Mouse (Mus musculus): Measurements from ENCODE around the gene Fcrl5. TPM values are rescaled to one million over a fixed set of nuclear protein-coding genes. Genes with fewer than 3 reads are reported as not detected.

Fcrl5 gene
- polyA plus RNA-seq, 1 experiment: not detected

DNA sequence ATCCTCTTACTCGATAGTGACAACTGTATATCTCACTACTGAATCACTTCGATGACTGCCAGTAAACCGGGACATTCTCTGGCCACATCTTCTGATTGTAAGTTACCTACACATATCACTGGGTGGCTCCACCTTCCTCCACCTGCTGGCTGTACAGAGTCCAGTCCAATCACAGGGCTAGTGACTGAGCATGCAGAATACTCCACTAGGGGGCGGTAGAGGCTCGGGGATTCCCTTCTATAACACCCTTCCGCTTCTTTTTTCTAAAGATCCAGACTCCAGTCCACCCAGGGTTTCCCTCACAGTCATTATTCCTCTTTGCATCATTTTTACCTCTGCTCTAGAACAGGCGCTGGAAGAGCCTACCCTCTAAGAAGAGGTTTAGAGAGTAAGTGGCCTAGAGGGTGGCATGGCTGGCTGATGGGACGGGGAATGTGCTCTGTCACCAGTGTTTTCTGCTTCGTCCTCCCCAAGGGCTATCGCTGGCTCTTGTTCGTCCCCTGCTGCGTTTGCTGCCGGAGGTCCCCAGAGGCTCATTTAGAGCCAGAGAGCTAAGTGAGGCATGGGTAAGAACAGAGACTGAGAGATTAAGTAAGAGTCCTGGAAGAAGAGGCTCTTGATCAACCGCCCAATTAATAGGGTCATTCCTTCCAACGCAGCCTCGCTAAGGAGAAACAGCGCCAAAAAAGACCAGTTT lies 72.8 kb downstream of the Fcrl5 start:
- no peak for TF ChIP-seq POLR2A (IDR thresholded peaks at IDR 0.05; ENCODE audit: extremely low read depth, insufficient read depth, low read length)
- TF ChIP-seq CTCF (IDR thresholded peaks at IDR 0.05; ENCODE audit: extremely low read depth, insufficient read depth, low read length): peak; percentile 93
- H3K4me3 ChIP-seq (ENCODE audit: insufficient read depth, low read length): no peak overlapping the region
- no peak overlapping the region for H3K27ac ChIP-seq (ENCODE audit: insufficient read depth, low read length)
- no peaks in the 10 kb centered on the region for H3K4me1 ChIP-seq (ENCODE audit: control insufficient read depth, insufficient read depth, low read length)

DNA sequence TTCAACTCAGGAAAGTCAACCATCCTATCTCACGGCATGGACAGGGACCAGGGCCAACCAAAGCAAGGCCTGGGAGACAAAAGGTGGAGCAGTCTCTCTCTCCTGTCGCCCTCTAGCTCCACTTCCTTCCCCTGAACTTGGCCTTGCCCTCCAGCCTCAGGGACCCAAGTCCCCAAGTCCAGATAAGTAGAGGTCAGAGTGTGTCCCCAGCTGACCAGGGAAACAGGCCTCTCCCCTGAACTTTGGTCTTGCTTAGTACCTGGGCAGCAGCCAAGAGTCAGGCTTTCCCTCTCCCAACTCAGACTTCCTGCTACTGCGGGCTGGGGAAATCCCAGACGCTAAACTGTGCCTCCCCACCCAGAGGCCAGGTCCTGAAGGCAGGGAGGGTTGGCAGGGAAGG lies 73.5 kb downstream of the Fcrl5 start:
- TF ChIP-seq CTCF (IDR thresholded peaks at IDR 0.05; ENCODE audit: extremely low read depth, insufficient read depth, low read length): no peak
- no peak for TF ChIP-seq POLR2A (IDR thresholded peaks at IDR 0.05; ENCODE audit: extremely low read depth, insufficient read depth, low read length)
- no peak overlapping the region for H3K27ac ChIP-seq (ENCODE audit: insufficient read depth, low read length)
- no peak overlapping the region for H3K4me3 ChIP-seq (ENCODE audit: insufficient read depth, low read length)
- H3K4me1 ChIP-seq (ENCODE audit: control insufficient read depth, insufficient read depth, low read length): no peaks in the 10 kb centered on the region

DNA sequence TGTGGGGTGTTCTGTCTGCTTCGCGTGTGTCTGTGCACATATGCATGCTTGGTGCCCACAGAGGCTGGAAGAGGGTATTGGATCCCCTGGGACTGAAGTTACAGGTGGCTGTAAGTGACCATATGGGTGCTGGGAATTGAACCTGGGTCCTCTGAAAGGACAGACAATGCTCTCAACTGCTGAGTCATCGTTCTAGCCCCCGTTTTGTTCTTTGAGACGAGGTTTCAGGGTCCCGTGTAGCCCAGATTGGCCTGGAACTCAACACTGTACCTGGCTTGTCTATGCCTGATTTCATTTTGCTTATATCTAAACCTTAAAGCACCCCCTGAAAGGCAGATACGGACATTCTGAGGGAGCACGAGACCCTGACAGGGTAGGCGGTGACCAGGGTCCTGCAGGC lies 75.3 kb downstream of the Fcrl5 start:
- no peaks in the 10 kb centered on the region for H3K4me1 ChIP-seq (ENCODE audit: control insufficient read depth, insufficient read depth, low read length)

DNA sequence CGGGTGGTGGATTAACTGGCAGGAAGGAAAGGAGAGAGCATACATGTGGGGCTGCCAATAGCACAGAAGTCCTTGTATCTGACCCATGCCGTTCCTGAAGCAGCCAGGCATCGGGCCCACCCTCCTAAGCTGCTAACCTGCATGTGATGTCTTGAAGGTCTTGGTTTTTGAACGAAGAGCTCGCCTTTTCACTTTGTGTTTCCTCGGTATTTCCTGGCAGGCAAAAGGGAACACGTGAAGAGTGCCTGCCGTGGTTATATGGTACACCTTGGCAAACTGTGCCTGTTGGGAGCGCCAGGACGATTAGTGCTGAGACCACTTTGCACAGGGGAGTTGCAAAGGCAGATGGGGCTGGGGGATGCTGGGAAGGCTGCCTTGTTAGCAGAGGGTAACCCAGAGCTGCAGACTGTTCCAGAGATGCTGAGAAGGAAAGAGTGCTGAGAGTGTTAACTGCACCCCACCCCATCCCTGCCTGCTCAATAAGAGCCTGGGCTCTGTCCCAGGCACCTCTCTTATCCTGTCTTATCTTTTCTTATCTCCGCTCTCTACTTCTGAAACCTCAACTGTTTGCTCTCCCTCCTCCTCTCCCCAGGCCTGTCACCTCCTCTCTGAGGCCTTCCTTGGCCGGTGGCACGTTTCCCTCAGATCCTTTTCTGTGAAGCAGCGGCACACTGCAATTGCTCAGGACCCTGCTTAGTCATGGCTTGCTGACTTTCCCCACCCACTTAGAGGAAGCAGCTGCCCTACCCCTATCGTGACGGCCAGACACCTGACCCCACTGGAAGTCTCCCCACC lies 76.6 kb downstream of the Fcrl5 start:
- Histone ChIP-seq H3K27ac (ENCODE audit: insufficient read depth, low read length) (no peak overlapping the region), H3K4me3 (ENCODE audit: insufficient read depth, low read length) (no peak overlapping the region), H3K4me1 (ENCODE audit: control insufficient read depth, insufficient read depth, low read length) (no peaks in the 10 kb centered on the region)
- no peak for TF ChIP-seq POLR2A (IDR thresholded peaks at IDR 0.05; ENCODE audit: extremely low read depth, insufficient read depth, low read length)
- TF ChIP-seq CTCF (IDR thresholded peaks at IDR 0.05; ENCODE audit: extremely low read depth, insufficient read depth, low read length): no peak

More for the DNA sequence above, 75.3 kb downstream of the Fcrl5 start:
- Histone ChIP-seq H3K27ac (ENCODE audit: insufficient read depth, low read length) (no peak overlapping the region), H3K4me3 (ENCODE audit: insufficient read depth, low read length) (no peak overlapping the region)
- TF ChIP-seq POLR2A (IDR thresholded peaks at IDR 0.05; ENCODE audit: extremely low read depth, insufficient read depth, low read length) (no peak), CTCF (IDR thresholded peaks at IDR 0.05; ENCODE audit: extremely low read depth, insufficient read depth, low read length) (no peak)

DNA sequence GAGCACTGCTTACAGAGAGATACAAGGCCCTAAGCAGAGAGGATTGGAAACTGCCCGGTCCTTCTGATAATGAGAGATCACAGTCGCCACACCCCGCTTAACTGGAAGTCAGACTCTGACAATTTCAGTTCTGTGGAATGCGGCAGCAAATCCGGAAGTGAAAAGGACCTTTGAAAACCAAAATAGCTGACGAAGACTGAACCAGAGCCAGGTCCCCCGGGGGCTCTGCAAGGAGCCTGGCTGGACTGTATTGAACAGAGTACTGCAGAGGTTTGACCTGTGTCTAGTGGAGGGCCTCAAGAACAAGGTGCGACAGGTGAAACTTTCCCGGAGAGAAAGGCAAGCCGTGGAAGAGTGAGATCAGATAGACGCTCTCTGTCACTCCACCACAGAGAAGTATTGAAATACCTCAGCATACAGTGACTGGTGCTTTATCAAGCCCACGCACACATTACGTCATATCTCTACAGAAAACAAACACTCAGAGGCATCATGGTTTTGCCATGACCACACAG lies 80.1 kb downstream of the Fcrl5 start:
- Histone ChIP-seq H3K27ac (ENCODE audit: insufficient read depth, low read length) (no peak overlapping the region), H3K4me1 (ENCODE audit: control insufficient read depth, insufficient read depth, low read length) (no peaks in the 10 kb centered on the region), H3K4me3 (ENCODE audit: insufficient read depth, low read length) (no peak overlapping the region)
- TF ChIP-seq POLR2A (IDR thresholded peaks at IDR 0.05; ENCODE audit: extremely low read depth, insufficient read depth, low read length): no peak
- no peak for TF ChIP-seq CTCF (IDR thresholded peaks at IDR 0.05; ENCODE audit: extremely low read depth, insufficient read depth, low read length)

DNA sequence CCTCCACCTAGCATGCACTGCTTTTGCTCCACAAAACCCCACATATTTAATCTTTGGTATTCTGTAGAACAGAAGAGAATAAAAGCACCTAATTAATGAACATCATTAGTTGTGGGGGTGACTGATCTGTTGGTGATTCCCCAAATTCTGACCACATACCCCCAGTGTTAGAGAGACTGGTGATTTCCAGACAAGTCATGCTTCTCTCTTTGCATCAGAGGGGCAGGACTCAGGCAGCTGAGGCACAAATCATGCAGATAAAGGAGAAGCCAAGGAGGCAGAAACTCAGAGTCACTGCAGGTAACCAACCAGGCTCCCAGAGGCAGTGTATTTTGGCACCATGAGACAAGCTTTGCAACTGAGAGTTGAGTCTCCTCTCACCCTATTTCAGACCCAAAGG lies 82.9 kb downstream of the Fcrl5 start:
- Histone ChIP-seq H3K4me1 (ENCODE audit: control insufficient read depth, insufficient read depth, low read length) (no peaks in the 10 kb centered on the region), H3K4me3 (ENCODE audit: insufficient read depth, low read length) (no peak overlapping the region), H3K27ac (ENCODE audit: insufficient read depth, low read length) (no peak overlapping the region)
- TF ChIP-seq POLR2A (IDR thresholded peaks at IDR 0.05; ENCODE audit: extremely low read depth, insufficient read depth, low read length) (no peak), CTCF (IDR thresholded peaks at IDR 0.05; ENCODE audit: extremely low read depth, insufficient read depth, low read length) (no peak)

DNA sequence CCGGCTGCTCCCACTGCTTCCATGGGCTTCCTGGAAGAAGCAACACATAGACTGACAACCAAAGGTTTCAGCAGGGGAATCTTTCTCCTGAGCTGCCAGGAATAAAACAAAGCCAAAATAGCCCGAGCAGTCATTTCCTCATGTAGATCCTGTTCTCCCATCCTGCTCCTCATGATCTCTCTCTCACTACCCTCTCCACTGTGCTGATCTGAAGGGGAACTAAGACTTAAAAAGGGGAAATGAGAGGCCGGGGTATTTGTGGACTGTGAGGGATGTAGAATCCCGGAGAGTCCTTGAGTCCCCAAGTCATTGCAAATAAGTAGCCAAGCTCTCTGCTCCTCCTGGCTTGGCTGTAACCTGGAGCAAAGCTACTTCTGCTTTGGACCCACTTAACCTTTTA lies 85.6 kb downstream of the Fcrl5 start:
- Histone ChIP-seq H3K4me3 (ENCODE audit: insufficient read depth, low read length) (no peak overlapping the region), H3K27ac (ENCODE audit: insufficient read depth, low read length) (no peak overlapping the region), H3K4me1 (ENCODE audit: control insufficient read depth, insufficient read depth, low read length) (peaks cover 2% of the 10 kb centered on the region; the same call in 1 of the 2 replicates)
- TF ChIP-seq POLR2A (IDR thresholded peaks at IDR 0.05; ENCODE audit: extremely low read depth, insufficient read depth, low read length): no peak
- TF ChIP-seq CTCF (IDR thresholded peaks at IDR 0.05; ENCODE audit: extremely low read depth, insufficient read depth, low read length): no peak

DNA sequence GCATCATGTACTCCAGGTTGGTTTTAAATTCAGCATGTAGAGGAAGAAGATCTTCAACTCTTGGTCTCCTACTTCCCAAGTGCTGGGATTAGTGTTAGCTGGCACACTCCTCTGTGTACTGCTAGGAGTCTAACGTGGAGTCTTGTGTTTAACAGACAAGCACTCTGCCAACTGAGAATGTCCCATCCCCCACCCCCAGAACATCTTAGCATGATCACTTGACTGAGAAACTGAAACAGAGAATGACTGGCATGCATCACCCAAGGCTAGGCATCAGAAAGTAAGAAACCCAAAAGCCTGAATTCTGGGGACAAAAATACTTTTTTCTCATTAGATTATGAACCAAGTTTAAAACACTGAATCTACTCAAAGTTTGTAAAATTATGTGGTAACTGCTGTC lies 86.3 kb downstream of the Fcrl5 start:
- no peak overlapping the region for H3K4me3 ChIP-seq (ENCODE audit: insufficient read depth, low read length)
- H3K4me1 ChIP-seq (ENCODE audit: control insufficient read depth, insufficient read depth, low read length): peaks cover 4% of the 10 kb centered on the region; the same call in 1 of the 2 replicates
- no peak overlapping the region for H3K27ac ChIP-seq (ENCODE audit: insufficient read depth, low read length)
- no peak for TF ChIP-seq POLR2A (IDR thresholded peaks at IDR 0.05; ENCODE audit: extremely low read depth, insufficient read depth, low read length)
- no peak for TF ChIP-seq CTCF (IDR thresholded peaks at IDR 0.05; ENCODE audit: extremely low read depth, insufficient read depth, low read length)

DNA sequence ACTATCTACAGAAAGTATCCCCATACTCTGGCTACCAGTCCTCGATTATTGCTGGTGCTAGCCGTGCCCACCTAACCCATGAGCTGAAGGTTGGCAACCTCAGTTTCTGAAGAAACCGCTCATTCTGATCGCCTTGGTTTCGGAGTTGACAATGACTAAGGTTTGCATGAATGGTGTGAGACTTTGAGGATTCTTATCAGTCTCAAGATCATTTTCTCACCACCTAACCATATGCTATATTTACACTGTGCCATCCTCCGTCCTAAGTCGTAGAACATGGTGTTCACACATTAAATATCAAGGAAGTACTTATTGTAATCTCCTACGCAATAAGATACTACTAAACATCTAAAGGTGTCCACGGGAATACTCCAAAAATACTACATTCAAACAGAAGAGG lies 88.1 kb downstream of the Fcrl5 start:
- no peak overlapping the region for H3K27ac ChIP-seq (ENCODE audit: insufficient read depth, low read length)
- no peak overlapping the region for H3K4me3 ChIP-seq (ENCODE audit: insufficient read depth, low read length)
- no peak for TF ChIP-seq CTCF (IDR thresholded peaks at IDR 0.05; ENCODE audit: extremely low read depth, insufficient read depth, low read length)
- no peak for TF ChIP-seq POLR2A (IDR thresholded peaks at IDR 0.05; ENCODE audit: extremely low read depth, insufficient read depth, low read length)
- peaks cover 6% of the 10 kb centered on the region; the same call in 1 of the 2 replicates for H3K4me1 ChIP-seq (ENCODE audit: control insufficient read depth, insufficient read depth, low read length)

All from cortical plate, adult 2 months (tissue).